Mouse (Mus musculus) lung, postnatal 0 days (tissue): ENCODE measurements around the gene Agbl1.

Experiments
- CTCF ChIP-seq: IDR thresholded peaks from 2 replicates; pipeline ENCODE4 v1.5.1; 2016; ENCODE audit warnings: antibody characterized with exemption, mild to moderate bottlenecking
- EP300 ChIP-seq: IDR thresholded peaks from 2 replicates; pipeline ENCODE4 v1.6.1; 2016; ENCODE audit warnings: antibody characterized with exemption, mild to moderate bottlenecking, control low read depth

- TF ChIP-seq EP300 (no peak), CTCF (no peak)
Measured at GRCm38 (mm10) chr7:76560564-76561258, 331.0 kb downstream of the Agbl1 start.
